Mouse (Mus musculus) midbrain, embryonic 14.5 days (tissue): ENCODE data around the gene Tnip2. TPM values are rescaled to one million over a fixed set of nuclear protein-coding genes. Genes with fewer than 3 reads are reported as not detected.

ENCODE experiments used
- ATAC-seq: fragments of 200-750 bp; cut with Nextera tagmentation; 2 replicates; pipeline ENCODE4 v1.8.0; 2017; ENCODE audit warnings: moderate number of reproducible peaks, moderate library complexity; ENCODE audit not compliant: low FRiP score, low TSS enrichment
- DNase-seq: peaks from one replicate; pipeline ENCODE4 v3.0.0-alpha.2; 2015
- H3K27ac ChIP-seq: fragments of 300-500 bp; sonication (generic); replicated peaks from 2 replicates; pipeline ENCODE4 v1.5.1; 2014; ENCODE audit warnings: mild to moderate bottlenecking, low read depth, low read length, moderate library complexity
- H3K27me3 ChIP-seq: fragments of 300-500 bp; sonication (generic); 2 replicates; pipeline ENCODE4 v1.6.1; 2014; ENCODE audit warnings: low read length, control low read depth, mixed read lengths; ENCODE audit not compliant: control insufficient read depth, insufficient read depth
- H3K36me3 ChIP-seq: fragments of 300-500 bp; sonication (generic); 2 replicates; pipeline ENCODE4 v1.6.1; 2014; ENCODE audit warnings: low read length, control low read depth; ENCODE audit not compliant: control insufficient read depth, insufficient read depth
- H3K4me1 ChIP-seq: fragments of 300-500 bp; sonication (generic); 2 replicates; pipeline ENCODE4 v1.6.1; 2014; ENCODE audit warnings: mild to moderate bottlenecking, antibody characterized with exemption, low read length, control low read depth; ENCODE audit not compliant: control insufficient read depth, insufficient read depth
- H3K4me2 ChIP-seq: fragments of 300-500 bp; sonication (generic); 2 replicates; pipeline ENCODE4 v1.6.1; 2014; ENCODE audit warnings: mild to moderate bottlenecking, low read length, moderate library complexity
- H3K4me3 ChIP-seq: fragments of 300-500 bp; sonication (generic); replicated peaks from 2 replicates; pipeline ENCODE4 v1.5.1; 2014; ENCODE audit warnings: low read depth, low read length
- H3K9ac ChIP-seq: fragments of 300-500 bp; sonication (generic); replicated peaks from 2 replicates; pipeline ENCODE4 v1.6.1; 2014; ENCODE audit warnings: mild to moderate bottlenecking, low read length, moderate library complexity
- H3K9me3 ChIP-seq: fragments of 300-500 bp; sonication (generic); 2 replicates; pipeline ENCODE4 v1.6.1; 2016; ENCODE audit warnings: low read length, control low read depth, mixed read lengths; ENCODE audit not compliant: control insufficient read depth
- WGBS: fragments of 180-500 bp; shearing (Covaris S2); extraction: QIAGEN DNeasy Blood & Tissue Kit; methylation state at CpG from one replicate; pipeline ENCODE4 v1.1.7; 2014; 5-methylcytosine and 5-hydroxymethylcytosine counted together
- polyA plus RNA-seq: library from polyadenylated mRNA; unstranded; fragments of >200 nt; fragmentation: Nextera tagmentation; extraction: Ambion mirVana; gene quantifications from 2 replicates; pipeline ENCODE4 v1.2.1, GENCODE M21; 2014

Gene Tnip2
- polyA plus RNA-seq = 5.9 and 6.2 TPM in 2 replicates

- H3K9ac ChIP-seq = peak within 1 kb of the TSS; percentile 59
- no peaks in the 10 kb centered on the region for H3K9me3 ChIP-seq
- no peaks in the 10 kb centered on the region for H3K36me3 ChIP-seq
- peak within 1 kb of the TSS; percentile 57 for H3K4me3 ChIP-seq
- DNase-seq = peak; percentile 92
- WGBS = under 1% methylated on average over 64 of the region's 64 CpGs
- no peaks in the 10 kb centered on the region for H3K4me1 ChIP-seq
- H3K4me2 ChIP-seq = peak within 1 kb of the TSS; percentile 95
- ATAC-seq = peak; percentile 91
- no peaks in the 10 kb centered on the region for H3K27me3 ChIP-seq
- H3K27ac ChIP-seq = no peak within 1 kb of the TSS
These were observed at the start of gene Tnip2 for GRCm38 (mm10) chr5:34513466-34514217. Tnip2 (minus strand) TSS chr5:34513991.

GRCm38 (mm10) chr5:34551821-34552220 lies 38.0 kb upstream of the Tnip2 start:
- no peaks in the 10 kb centered on the region for H3K27me3 ChIP-seq
- WGBS = 93% methylated on average over 4 of the region's 4 CpGs
- H3K4me3 ChIP-seq = no peak overlapping the region
- H3K27ac ChIP-seq = no peak overlapping the region
- no peak overlapping the region for H3K4me2 ChIP-seq
- no peak overlapping the region for H3K9ac ChIP-seq
- H3K36me3 ChIP-seq = peaks cover 53% of the 10 kb centered on the region
- no peak for DNase-seq
- ATAC-seq = no peak
- H3K4me1 ChIP-seq = peaks cover 9% of the 10 kb centered on the region
- H3K9me3 ChIP-seq = no peaks in the 10 kb centered on the region

DNA sequence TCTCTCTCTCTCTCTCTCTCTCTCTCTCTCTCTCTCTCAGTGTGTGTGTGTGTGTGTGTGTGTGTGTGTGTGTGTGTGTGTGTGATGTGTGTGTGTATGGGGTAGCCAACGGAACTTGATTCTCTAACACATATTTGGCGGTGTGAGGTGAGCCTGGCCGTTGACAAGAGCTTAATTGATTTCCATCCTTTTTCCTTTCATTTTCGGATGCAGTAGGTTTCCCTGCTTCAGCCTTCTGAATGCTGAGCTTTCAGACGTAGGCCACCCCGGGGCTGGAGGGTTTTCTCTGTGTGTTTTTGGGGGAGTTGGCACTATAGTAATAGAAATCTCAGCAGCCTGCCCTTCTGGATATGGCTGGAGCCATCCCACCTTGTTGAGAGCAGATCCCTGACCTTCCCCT lies 36.5 kb upstream of the Tnip2 start:
- H3K9ac ChIP-seq = peak overlapping the region; percentile 99
- H3K4me1 ChIP-seq = peaks cover 9% of the 10 kb centered on the region
- peak overlapping the region; percentile 56 for H3K4me2 ChIP-seq
- H3K4me3 ChIP-seq = peak overlapping the region; percentile 92
- ATAC-seq = 0 out of 2 replicates have a peak, but pooled peaks have one; percentile 12
- peak overlapping the region; percentile 83; the same call in 1 of the 2 replicates for H3K27ac ChIP-seq
- H3K36me3 ChIP-seq = peaks cover 37% of the 10 kb centered on the region
- 7% methylated on average over 6 of the region's 6 CpGs for WGBS
- H3K27me3 ChIP-seq = no peaks in the 10 kb centered on the region
- no peaks in the 10 kb centered on the region for H3K9me3 ChIP-seq
- peak; percentile 47 for DNase-seq

- no peaks in the 10 kb centered on the region for H3K9me3 ChIP-seq
- H3K4me3 ChIP-seq = peak overlapping the region; percentile 92
- peak overlapping the region; percentile 56 for H3K4me2 ChIP-seq
- ATAC-seq (peak; percentile 88), DNase-seq (peak; percentile 85)
- peak overlapping the region; percentile 99 for H3K9ac ChIP-seq
- H3K36me3 ChIP-seq = peaks cover 32% of the 10 kb centered on the region
- H3K27me3 ChIP-seq = no peaks in the 10 kb centered on the region
- WGBS = under 1% methylated on average over 49 of the region's 49 CpGs
- peaks cover 9% of the 10 kb centered on the region for H3K4me1 ChIP-seq
- peak overlapping the region; percentile 83 for H3K27ac ChIP-seq
These were observed 35.9 kb upstream of the Tnip2 start for GRCm38 (mm10) chr5:34549483-34550221.

- no peaks in the 10 kb centered on the region for H3K9me3 ChIP-seq
- DNase-seq (no peak), ATAC-seq (peak; percentile 28; the same call in 1 of the 2 replicates)
- no peaks in the 10 kb centered on the region for H3K27me3 ChIP-seq
- peak overlapping the region; percentile 83; the same call in 1 of the 2 replicates for H3K27ac ChIP-seq
- peak overlapping the region; percentile 56 for H3K4me2 ChIP-seq
- H3K36me3 ChIP-seq = peaks cover 26% of the 10 kb centered on the region
- H3K4me1 ChIP-seq = peaks cover 9% of the 10 kb centered on the region
- WGBS = 26% methylated on average over 8 of the region's 8 CpGs
- H3K4me3 ChIP-seq = peak overlapping the region; percentile 92
- peak overlapping the region; percentile 99 for H3K9ac ChIP-seq
These were observed 35.3 kb upstream of the Tnip2 start for GRCm38 (mm10) chr5:34549135-34549482.

DNA sequence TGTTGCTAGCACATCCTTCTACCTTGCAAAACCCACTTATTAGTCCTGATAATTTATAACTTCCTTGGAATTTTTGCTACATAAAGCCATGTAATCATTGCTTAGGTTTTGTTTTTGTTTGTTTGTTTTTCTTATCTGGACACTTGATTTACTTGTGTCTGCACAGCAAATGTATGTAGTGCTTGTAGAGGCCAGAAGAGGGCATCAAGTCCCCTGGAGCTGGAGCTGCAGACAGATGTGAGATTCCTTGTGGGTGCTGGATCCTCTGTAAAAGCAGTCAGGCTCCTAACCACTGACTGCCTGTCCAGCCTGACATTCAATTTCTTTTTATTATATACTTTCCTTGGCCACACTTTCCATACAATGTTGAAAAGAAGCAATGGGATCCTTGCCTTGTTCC lies 33.6 kb upstream of the Tnip2 start:
- no peaks in the 10 kb centered on the region for H3K27me3 ChIP-seq
- H3K36me3 ChIP-seq = peaks cover 11% of the 10 kb centered on the region
- no peak overlapping the region for H3K27ac ChIP-seq
- DNase-seq (peak; percentile 52), ATAC-seq (no peak)
- H3K4me3 ChIP-seq = no peak overlapping the region
- no peaks in the 10 kb centered on the region for H3K9me3 ChIP-seq
- no peak overlapping the region for H3K9ac ChIP-seq
- H3K4me2 ChIP-seq = no peak overlapping the region
- peaks cover 9% of the 10 kb centered on the region for H3K4me1 ChIP-seq

DNA sequence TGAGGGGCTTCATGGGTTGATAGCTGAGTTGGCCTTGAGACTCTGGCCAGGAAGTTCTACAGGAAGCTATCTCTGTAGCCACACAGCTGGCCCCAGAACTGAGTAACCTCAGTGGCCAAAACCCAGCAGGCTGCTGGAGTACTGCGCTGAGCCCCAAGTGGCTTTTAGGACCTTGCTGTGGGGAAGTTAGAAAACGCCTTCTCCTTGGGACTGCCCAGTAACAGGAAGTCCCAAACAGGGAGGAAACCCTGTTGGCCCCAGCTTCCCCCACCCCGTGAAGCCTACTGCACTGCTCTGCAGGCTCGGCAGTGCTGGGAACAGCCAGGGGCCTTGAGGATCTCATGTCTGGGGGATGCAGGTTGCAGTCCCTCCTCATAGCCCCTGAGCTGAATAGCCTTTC lies 29.3 kb upstream of the Tnip2 start:
- no peaks in the 10 kb centered on the region for H3K9me3 ChIP-seq
- ATAC-seq = no peak
- 65% methylated on average over 4 of the region's 4 CpGs for WGBS
- no peak overlapping the region for H3K9ac ChIP-seq
- no peak overlapping the region for H3K4me3 ChIP-seq
- H3K4me2 ChIP-seq = no peak overlapping the region
- no peaks in the 10 kb centered on the region for H3K27me3 ChIP-seq
- no peaks in the 10 kb centered on the region for H3K36me3 ChIP-seq
- no peak overlapping the region for H3K27ac ChIP-seq
- DNase-seq = no peak
- no peaks in the 10 kb centered on the region for H3K4me1 ChIP-seq

GRCm38 (mm10) chr5:34542166-34542565 lies 28.4 kb upstream of the Tnip2 start:
- DNase-seq (no peak), ATAC-seq (no peak)
- WGBS = 60% methylated on average over 1 of the region's 1 CpGs

More at GRCm38 (mm10) chr5:34542166-34542565, 28.4 kb upstream of the Tnip2 start:
- H3K4me2 ChIP-seq = no peak overlapping the region
- H3K4me3 ChIP-seq = no peak overlapping the region
- no peaks in the 10 kb centered on the region for H3K4me1 ChIP-seq
- H3K9ac ChIP-seq = no peak overlapping the region
- H3K9me3 ChIP-seq = no peaks in the 10 kb centered on the region
- no peaks in the 10 kb centered on the region for H3K36me3 ChIP-seq
- no peaks in the 10 kb centered on the region for H3K27me3 ChIP-seq
- no peak overlapping the region for H3K27ac ChIP-seq
